Mouse (Mus musculus) C2C12 (cell line): ENCODE measurements around the gene Taf5l. TPM values are rescaled to one million over a fixed set of nuclear protein-coding genes. Genes with fewer than 3 reads are reported as not detected.

ENCODE experiments used
- H3K27me3 ChIP-seq: one replicate; pipeline ENCODE4 v1.6.1; 2011; ENCODE audit not compliant: control insufficient read depth, insufficient read depth, insufficient read length
- H3K36me3 ChIP-seq: one replicate; pipeline ENCODE4 v1.6.1; 2011; ENCODE audit not compliant: control insufficient read depth, insufficient read depth
- H3K4me3 ChIP-seq: one replicate; pipeline ENCODE4 v1.5.1; 2011; ENCODE audit warnings: mild to moderate bottlenecking, control low read depth; ENCODE audit not compliant: poor library complexity, insufficient read depth, severe bottlenecking
- H3K79me2 ChIP-seq: one replicate; pipeline ENCODE4 v1.6.1; 2011; ENCODE audit not compliant: control insufficient read depth, insufficient read depth
- H3K79me3 ChIP-seq: one replicate; pipeline ENCODE4 v1.6.1; 2011; ENCODE audit warnings: low read depth, control low read depth
- H3ac ChIP-seq: one replicate; pipeline ENCODE3; 2011; ENCODE audit warnings: low read depth; ENCODE audit not compliant: control insufficient read depth, insufficient read length
- CEBPB ChIP-seq: IDR thresholded peaks from one replicate; pipeline ENCODE4 v1.6.1; 2011; ENCODE audit warnings: low read depth, mild to moderate bottlenecking, control low read depth, moderate library complexity
- CTCF ChIP-seq: IDR thresholded peaks from one replicate; pipeline ENCODE4 v1.5.1; 2011; ENCODE audit not compliant: control insufficient read depth, insufficient read depth, insufficient read length
- FOSL1 ChIP-seq: IDR thresholded peaks from one replicate; pipeline ENCODE4 v1.8.0; 2011; ENCODE audit warnings: mild to moderate bottlenecking, low read length; ENCODE audit not compliant: poor library complexity, insufficient read depth, severe bottlenecking
- MAX ChIP-seq: IDR thresholded peaks from one replicate; pipeline ENCODE4 v1.6.1; 2011; ENCODE audit warnings: mild to moderate bottlenecking, control low read depth
- MYOD1 ChIP-seq: IDR thresholded peaks from one replicate; pipeline ENCODE4 v1.6.1; 2011; ENCODE audit warnings: low read depth; ENCODE audit not compliant: control insufficient read depth, insufficient read length
- MYOG ChIP-seq: IDR thresholded peaks from one replicate; pipeline ENCODE4 v1.6.1; 2011; ENCODE audit not compliant: control insufficient read depth, insufficient read length; ENCODE audit errors: extremely low read depth
- USF1 ChIP-seq: IDR thresholded peaks from one replicate; pipeline ENCODE4 v1.6.1; 2011; ENCODE audit warnings: low read depth, mild to moderate bottlenecking, control low read depth, moderate library complexity
- polyA plus RNA-seq: library from polyadenylated mRNA; unstranded; fragments of >200 nt; fragmentation: generic; extraction: Trizol; gene quantifications from one replicate; pipeline ENCODE4 v1.2.1, GENCODE M21; 2012; ENCODE audit warnings: missing spikeins

Taf5l gene
- polyA plus RNA-seq, 1 experiment, result 26.2 TPM

DNA sequence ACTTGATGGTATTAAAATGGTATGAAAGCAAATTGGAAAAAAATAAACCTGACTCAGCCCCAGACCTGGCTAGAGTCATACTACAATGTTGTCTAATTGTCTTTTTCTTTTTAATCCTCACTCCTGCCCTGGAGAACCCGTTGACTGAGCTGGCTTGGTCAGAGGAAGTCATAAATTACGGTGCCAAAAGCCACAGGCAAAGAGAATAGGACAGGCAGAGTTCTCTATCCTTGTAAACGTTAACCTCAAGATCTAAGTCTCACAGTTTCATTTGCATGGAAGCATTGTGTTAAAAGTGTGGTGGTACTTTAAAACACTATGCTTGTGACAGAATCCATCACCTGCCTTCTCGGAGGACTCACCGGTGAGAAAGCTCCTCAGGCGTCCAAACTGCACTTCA is 13.4 kb downstream of the Taf5l start:
- no peaks in the 10 kb centered on the region for H3K27me3 ChIP-seq
- no peak overlapping the region for H3ac ChIP-seq
- H3K79me2 ChIP-seq, result peaks cover 34% of the 10 kb centered on the region
- H3K36me3 ChIP-seq, result peaks cover 54% of the 10 kb centered on the region
- H3K4me3 ChIP-seq, result no peak overlapping the region
- no peak for TF ChIP-seq CEBPB
- TF ChIP-seq CTCF, result no peak
- no peak for TF ChIP-seq MAX
- no peak for TF ChIP-seq USF1
- TF ChIP-seq MYOG, result no peak
- no peak for TF ChIP-seq MYOD1
- TF ChIP-seq FOSL1, result no peak
- peaks cover 21% of the 10 kb centered on the region for H3K79me3 ChIP-seq

DNA sequence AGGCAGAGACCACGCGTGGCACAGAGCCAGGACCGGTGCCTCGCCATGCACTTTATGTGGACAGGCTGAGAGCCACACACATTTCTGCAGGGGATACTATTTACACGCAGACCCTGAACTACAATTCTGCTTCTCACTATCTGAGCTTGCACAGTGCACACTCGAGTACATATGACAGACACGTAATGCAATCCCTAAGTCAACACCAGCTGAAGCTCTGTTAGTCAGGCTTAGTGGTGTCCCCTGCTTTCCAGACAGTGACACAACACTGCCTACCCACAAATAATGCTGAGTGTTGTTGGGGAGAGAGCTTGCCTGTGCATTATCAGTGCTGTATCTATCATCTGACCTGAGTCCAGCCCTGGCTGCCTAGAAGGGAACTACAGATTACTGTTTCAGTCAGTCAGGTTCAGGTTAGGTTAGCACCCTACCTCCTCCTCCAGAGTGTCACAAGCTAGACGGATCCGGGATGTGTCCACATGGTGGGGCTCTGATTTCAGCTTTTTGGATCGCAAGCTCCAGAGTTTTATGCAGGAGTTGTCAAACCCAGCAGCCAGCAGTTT is 18.6 kb downstream of the Taf5l start:
- Histone ChIP-seq H3ac (no peak overlapping the region), H3K79me3 (peaks cover 21% of the 10 kb centered on the region), H3K36me3 (peaks cover 68% of the 10 kb centered on the region), H3K4me3 (no peak overlapping the region), H3K79me2 (peaks cover 47% of the 10 kb centered on the region), H3K27me3 (no peaks in the 10 kb centered on the region)
- TF ChIP-seq CTCF (no peak), MYOG (no peak), FOSL1 (no peak), USF1 (no peak), MAX (no peak), MYOD1 (no peak), CEBPB (no peak)

DNA sequence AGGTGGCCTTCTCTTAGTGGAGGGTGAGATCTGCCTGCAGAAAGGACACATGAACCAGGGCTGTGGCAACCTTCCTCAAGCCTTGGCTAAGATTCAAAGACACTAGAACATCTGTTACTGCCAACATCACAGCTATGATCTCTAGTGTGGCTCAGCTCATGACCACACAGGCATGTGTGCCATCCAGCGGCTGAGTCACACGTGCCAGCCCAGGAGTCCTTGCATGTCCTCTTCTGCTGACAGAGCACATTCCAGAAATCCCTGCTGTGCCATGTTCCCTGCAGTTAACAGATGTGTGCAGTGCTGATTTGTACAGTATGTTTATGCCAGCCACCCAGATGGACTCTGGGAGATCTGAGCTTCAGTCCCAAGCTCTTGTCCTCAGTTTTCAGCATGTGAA is 21.6 kb downstream of the Taf5l start:
- TF ChIP-seq MAX (peak; percentile 34), USF1 (peak; percentile 26), CEBPB (no peak), MYOD1 (peak; percentile 95), FOSL1 (no peak), MYOG (no peak), CTCF (no peak)

DNA sequence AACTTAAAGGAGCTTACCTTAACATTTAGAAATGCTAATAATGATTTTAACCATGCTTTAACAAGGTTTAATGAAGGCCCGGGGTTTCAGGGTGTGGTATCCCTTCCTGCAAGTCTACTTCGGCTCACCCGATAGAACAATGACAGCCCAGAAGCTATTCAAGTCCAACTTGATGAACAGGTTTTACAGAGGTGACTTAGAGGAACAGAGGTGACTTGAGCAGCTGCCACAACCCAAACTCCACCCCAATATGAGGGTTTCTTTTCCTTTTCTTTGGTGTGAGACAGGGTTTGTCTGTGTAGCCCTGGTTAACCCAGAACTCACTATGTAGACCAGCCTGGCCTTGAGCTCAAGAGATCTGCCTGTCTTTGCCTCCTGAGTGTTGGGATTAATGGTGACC is 27.2 kb downstream of the Taf5l start:
- TF ChIP-seq FOSL1 (no peak), MYOG (no peak), MAX (no peak), USF1 (no peak), CTCF (no peak), MYOD1 (no peak), CEBPB (no peak)
- Histone ChIP-seq H3K36me3 (peaks cover 30% of the 10 kb centered on the region), H3K79me2 (peaks cover 12% of the 10 kb centered on the region), H3K27me3 (no peaks in the 10 kb centered on the region), H3K4me3 (no peak overlapping the region), H3K79me3 (peaks cover 4% of the 10 kb centered on the region), H3ac (no peak overlapping the region)

More for the DNA sequence above, 21.6 kb downstream of the Taf5l start:
- H3K4me3 ChIP-seq, result no peak overlapping the region
- H3K36me3 ChIP-seq, result peaks cover 62% of the 10 kb centered on the region
- peaks cover 47% of the 10 kb centered on the region for H3K79me2 ChIP-seq
- no peak overlapping the region for H3ac ChIP-seq
- H3K79me3 ChIP-seq, result peaks cover 21% of the 10 kb centered on the region
- no peaks in the 10 kb centered on the region for H3K27me3 ChIP-seq

DNA sequence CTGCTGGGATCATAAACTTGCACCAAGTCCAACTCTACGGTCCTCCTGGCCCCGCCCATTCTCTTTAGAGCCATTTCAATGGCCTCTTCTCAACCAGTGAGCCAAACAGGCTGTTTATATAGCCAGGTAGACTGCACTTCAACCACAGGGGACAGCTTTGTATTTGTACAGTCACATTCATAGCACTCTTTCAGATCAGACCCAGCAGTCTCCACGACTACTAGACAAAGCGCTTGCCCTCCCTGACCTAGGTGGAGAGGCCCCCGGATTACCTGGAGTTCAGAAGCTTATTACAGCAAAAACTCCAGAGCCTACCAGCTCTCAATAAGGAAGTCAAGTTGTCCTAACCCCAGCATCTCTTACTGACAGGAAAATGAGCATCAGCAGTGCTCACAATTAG is 27.6 kb downstream of the Taf5l start:
- Histone ChIP-seq H3K4me3 (no peak overlapping the region), H3K79me2 (peaks cover 8% of the 10 kb centered on the region)

DNA sequence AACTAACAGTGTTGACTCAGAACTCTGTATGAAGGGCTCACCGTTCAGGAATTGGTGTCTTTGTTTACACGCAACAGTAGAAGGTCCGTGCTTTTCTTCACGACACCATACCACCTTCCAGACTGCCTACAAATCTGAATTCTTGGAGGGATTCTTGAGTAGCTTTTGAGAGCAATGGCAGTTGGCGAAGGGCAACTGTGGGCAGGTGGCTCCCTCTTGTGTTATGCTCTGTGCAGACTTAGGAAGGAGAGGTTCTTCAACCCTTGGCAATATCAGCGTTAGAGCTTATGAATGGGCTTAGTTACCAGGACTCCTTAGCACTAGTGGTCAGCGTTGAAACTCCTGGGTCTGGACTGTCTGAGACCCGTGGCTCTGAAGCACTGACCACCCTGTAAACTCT is 28.6 kb downstream of the Taf5l start:
- Histone ChIP-seq H3K79me2 (no peaks in the 10 kb centered on the region), H3K4me3 (no peak overlapping the region), H3ac (no peak overlapping the region), H3K79me3 (no peaks in the 10 kb centered on the region), H3K36me3 (peaks cover 21% of the 10 kb centered on the region), H3K27me3 (no peaks in the 10 kb centered on the region)
- no peak for TF ChIP-seq CTCF
- TF ChIP-seq MAX, result no peak
- TF ChIP-seq MYOG, result no peak
- TF ChIP-seq USF1, result no peak
- no peak for TF ChIP-seq CEBPB
- TF ChIP-seq FOSL1, result no peak
- no peak for TF ChIP-seq MYOD1

More for the DNA sequence above, 27.6 kb downstream of the Taf5l start:
- Histone ChIP-seq H3K36me3 (peaks cover 30% of the 10 kb centered on the region), H3K79me3 (peaks cover under 1% of the 10 kb centered on the region), H3K27me3 (no peaks in the 10 kb centered on the region), H3ac (no peak overlapping the region)
- TF ChIP-seq MYOG (no peak), FOSL1 (no peak), USF1 (no peak), MYOD1 (no peak), CTCF (no peak), CEBPB (no peak), MAX (no peak)
